Mouse (Mus musculus) olfactory bulb, adult 2 months (tissue): Measurements from ENCODE around the gene Dld. TPM values are rescaled to one million over a fixed set of nuclear protein-coding genes. Genes with fewer than 3 reads are reported as not detected.

ENCODE experiments used
- H3K27ac ChIP-seq: fragments of 200-500 bp; 2 replicates; pipeline ENCODE4 v1.5.1; 2012; ENCODE audit warnings: low read depth, low read length; ENCODE audit not compliant: insufficient read depth
- H3K4me1 ChIP-seq: fragments of 200-500 bp; 2 replicates; pipeline ENCODE4 v1.6.1; 2012; ENCODE audit warnings: low read length; ENCODE audit not compliant: control insufficient read depth, insufficient read depth
- H3K4me3 ChIP-seq: fragments of 200-500 bp; 2 replicates; pipeline ENCODE4 v1.5.1; 2012; ENCODE audit warnings: mild to moderate bottlenecking, low read depth, low read length, moderate library complexity; ENCODE audit not compliant: insufficient read depth
- CTCF ChIP-seq: fragments of 200-500 bp; IDR thresholded peaks from 2 replicates; pipeline ENCODE4 v1.5.1; 2012; ENCODE audit warnings: low read depth, mild to moderate bottlenecking, low read length, moderate library complexity; ENCODE audit not compliant: insufficient read depth
- POLR2A ChIP-seq: fragments of 200-500 bp; IDR thresholded peaks from 2 replicates; pipeline ENCODE4 v1.6.1; 2012; ENCODE audit warnings: mild to moderate bottlenecking, low read depth, low read length, moderate library complexity; ENCODE audit not compliant: insufficient read depth
- WGBS: fragments of 180-500 bp; shearing (Covaris S2); methylation state at CpG from one replicate; pipeline ENCODE4 v1.1.7; 2018; 5-methylcytosine and 5-hydroxymethylcytosine counted together
- polyA plus RNA-seq: library from polyadenylated mRNA; stranded (reverse); fragments of >200 nt; gene quantifications from 2 replicates; pipeline ENCODE4 v1.2.4, GENCODE M21; 2012; ENCODE audit warnings: low replicate concordance; ENCODE audit not compliant: missing spikeins, insufficient read depth, insufficient read length

Gene Dld
- polyA plus RNA-seq, 1 experiment, result not detected

GRCm38 (mm10) chr12:31293361-31294142 lies 57.7 kb downstream of the Dld start:
- no peak overlapping the region for H3K4me3 ChIP-seq
- TF ChIP-seq CTCF, result no peak
- WGBS, result 78% methylated on average over 15 of the region's 15 CpGs
- peaks cover 3% of the 10 kb centered on the region for H3K4me1 ChIP-seq
- no peak overlapping the region for H3K27ac ChIP-seq

GRCm38 (mm10) chr12:31290951-31291350 lies 60.3 kb downstream of the Dld start:
- TF ChIP-seq CTCF, result no peak
- no peak for TF ChIP-seq POLR2A
- H3K27ac ChIP-seq, result no peak overlapping the region
- 77% methylated on average over 3 of the region's 3 CpGs for WGBS
- H3K4me1 ChIP-seq, result peaks cover 3% of the 10 kb centered on the region
- H3K4me3 ChIP-seq, result no peak overlapping the region

- TF ChIP-seq CTCF (no peak), POLR2A (no peak)
- H3K4me1 ChIP-seq, result no peaks in the 10 kb centered on the region
- WGBS, result 79% methylated on average over 10 of the region's 10 CpGs
- H3K27ac ChIP-seq, result no peak overlapping the region
- H3K4me3 ChIP-seq, result no peak overlapping the region
Observed at GRCm38 (mm10) chr12:31289046-31289445, 62.2 kb downstream of the Dld start.

GRCm38 (mm10) chr12:31283617-31284136 lies 67.6 kb downstream of the Dld start:
- TF ChIP-seq CTCF (no peak), POLR2A (no peak)
- Histone ChIP-seq H3K4me3 (no peak overlapping the region), H3K4me1 (no peaks in the 10 kb centered on the region), H3K27ac (no peak overlapping the region)
- WGBS, result 75% methylated on average over 4 of the region's 4 CpGs

GRCm38 (mm10) chr12:31283131-31283530 lies 68.1 kb downstream of the Dld start:
- no peak overlapping the region for H3K4me3 ChIP-seq
- 84% methylated on average over 4 of the region's 4 CpGs for WGBS
- no peaks in the 10 kb centered on the region for H3K4me1 ChIP-seq
- TF ChIP-seq POLR2A (no peak), CTCF (no peak)
- H3K27ac ChIP-seq, result no peak overlapping the region

- TF ChIP-seq CTCF, result no peak
- TF ChIP-seq POLR2A, result no peak
- Histone ChIP-seq H3K27ac (no peak overlapping the region), H3K4me3 (no peak overlapping the region), H3K4me1 (no peaks in the 10 kb centered on the region)
- WGBS, result 94% methylated on average over 5 of the region's 5 CpGs
Observed at GRCm38 (mm10) chr12:31282241-31282640, 69.0 kb downstream of the Dld start.

Other genes with a start within 250 kb of the Dld start
- not detected in 2 replicates for gene Gm6993, start 110.7 kb downstream of the Dld start, polyA plus RNA-seq
- gene Lamb1, start 86.2 kb downstream of the Dld start, polyA plus RNA-seq, result not detected in 2 replicates
- not detected in 2 replicates for gene Slc26a3, start 39.4 kb upstream of the Dld start, polyA plus RNA-seq
- gene Cbll1, start 148.2 kb upstream of the Dld start, polyA plus RNA-seq, result not detected in 2 replicates
- not detected in 2 replicates for gene Slc26a4, start 208.5 kb upstream of the Dld start, polyA plus RNA-seq